Mouse (Mus musculus): Measurements from ENCODE around the gene Psmb11.

- TF ChIP-seq MAFK (IDR thresholded peaks at IDR 0.05; ENCODE audit: insufficient read depth, low read depth, low read length) = no peak
- no peak for TF ChIP-seq ZNF384 (IDR thresholded peaks at IDR 0.05; ENCODE audit: low read depth, low read length)
- TF ChIP-seq HCFC1 (IDR thresholded peaks at IDR 0.05; ENCODE audit: borderline replicate concordance, insufficient read depth, low read length) = no peak
- TF ChIP-seq CHD2 (IDR thresholded peaks at IDR 0.05; ENCODE audit: low read depth, low read length) = no peak
- no peak for TF ChIP-seq ZC3H11A (IDR thresholded peaks at IDR 0.05; ENCODE audit: borderline replicate concordance, low read depth, low read length)
These were observed 17.0 kb downstream of the Psmb11 start for GRCm38 (mm10) chr14:54638210-54638609.

Measured in ES-E14 (cell line).